Mouse (Mus musculus) urinary bladder, postnatal 10 days (tissue): ENCODE data around the gene Agap1.

Source experiments
- DNase-seq: peaks from one replicate; pipeline ENCODE4 v3.0.0; 2022; ENCODE audit warnings: low spot score

Gene Agap1

GRCm38 (mm10) chr1:89454196-89455123, at the start of gene Agap1:
Gene Agap1, plus strand, starts transcription at chr1:89454806.
- peak; percentile 76 for DNase-seq

- no peak for DNase-seq
These were observed 48.6 kb upstream of the Agap1 start for GRCm38 (mm10) chr1:89405991-89406390.

- DNase-seq: no peak
These were observed 46.6 kb upstream of the Agap1 start for GRCm38 (mm10) chr1:89407986-89408385.

- DNase-seq: no peak
These were observed 41.5 kb upstream of the Agap1 start for GRCm38 (mm10) chr1:89413122-89413521.

- DNase-seq: no peak
These were observed 40.0 kb upstream of the Agap1 start for GRCm38 (mm10) chr1:89414563-89414962.

- no peak for DNase-seq
These were observed 37.7 kb upstream of the Agap1 start for GRCm38 (mm10) chr1:89416929-89417328.

- DNase-seq: no peak
These were observed 34.0 kb upstream of the Agap1 start for GRCm38 (mm10) chr1:89420642-89421041.

- no peak for DNase-seq
These were observed 33.2 kb upstream of the Agap1 start for GRCm38 (mm10) chr1:89421401-89421800.

- DNase-seq: no peak
These were observed 30.0 kb upstream of the Agap1 start for GRCm38 (mm10) chr1:89424563-89424962.

- DNase-seq: no peak
These were observed 28.5 kb upstream of the Agap1 start for GRCm38 (mm10) chr1:89426137-89426536.

- DNase-seq: no peak
These were observed 25.9 kb upstream of the Agap1 start for GRCm38 (mm10) chr1:89428671-89429070.

GRCm38 (mm10) chr1:89429946-89430640, 24.5 kb upstream of the Agap1 start:
- no peak for DNase-seq

GRCm38 (mm10) chr1:89439351-89439750, 15.3 kb upstream of the Agap1 start:
- no peak for DNase-seq

GRCm38 (mm10) chr1:89441236-89441897, 13.2 kb upstream of the Agap1 start:
- no peak for DNase-seq

GRCm38 (mm10) chr1:89443512-89443911, 11.1 kb upstream of the Agap1 start:
- DNase-seq: no peak

- no peak for DNase-seq
These were observed 10.6 kb upstream of the Agap1 start for GRCm38 (mm10) chr1:89444014-89444413.

GRCm38 (mm10) chr1:89450139-89450538, 4.5 kb upstream of the Agap1 start:
- no peak for DNase-seq

- no peak for DNase-seq
These were observed 2.5 kb upstream of the Agap1 start for GRCm38 (mm10) chr1:89452138-89452537.

GRCm38 (mm10) chr1:89453666-89454065, 940 bp upstream of the Agap1 start:
- no peak for DNase-seq

GRCm38 (mm10) chr1:89455421-89456091, 950 bp downstream of the Agap1 start:
- DNase-seq: no peak

- no peak for DNase-seq
These were observed 1.9 kb downstream of the Agap1 start for GRCm38 (mm10) chr1:89456456-89456855.
